Mouse (Mus musculus) ES-CJ7 (cell line): ENCODE measurements around the gene Cdc26.

Experiments used
- DNase-seq: peaks from one replicate; pipeline ENCODE4 v3.0.0; 2011; ENCODE audit warnings: low read depth, low spot score

Cdc26 gene

GRCm38 (mm10) chr4:62398956-62399355 lies 9.5 kb downstream of the Cdc26 start:
- no peak for DNase-seq

- no peak for DNase-seq
Observed at GRCm38 (mm10) chr4:62397616-62398365, 10.7 kb downstream of the Cdc26 start.

- no peak for DNase-seq
Observed at GRCm38 (mm10) chr4:62395806-62396205, 12.6 kb downstream of the Cdc26 start.

GRCm38 (mm10) chr4:62393459-62393858 lies 15.0 kb downstream of the Cdc26 start:
- DNase-seq, result no peak

- no peak for DNase-seq
Observed at GRCm38 (mm10) chr4:62391892-62392291, 16.6 kb downstream of the Cdc26 start.

- DNase-seq, result no peak
Observed at GRCm38 (mm10) chr4:62389592-62390512, 18.6 kb downstream of the Cdc26 start.

- DNase-seq, result no peak
Observed at GRCm38 (mm10) chr4:62385439-62385838, 23.0 kb downstream of the Cdc26 start.

GRCm38 (mm10) chr4:62384159-62384558 lies 24.3 kb downstream of the Cdc26 start:
- DNase-seq, result no peak

GRCm38 (mm10) chr4:62383752-62384151 lies 24.7 kb downstream of the Cdc26 start:
- no peak for DNase-seq

- no peak for DNase-seq
Observed at GRCm38 (mm10) chr4:62383207-62383606, 25.2 kb downstream of the Cdc26 start.

GRCm38 (mm10) chr4:62379724-62380381 lies 28.6 kb downstream of the Cdc26 start:
- DNase-seq, result no peak

- no peak for DNase-seq
Observed at GRCm38 (mm10) chr4:62376123-62376522, 32.3 kb downstream of the Cdc26 start.

- DNase-seq, result no peak
Observed at GRCm38 (mm10) chr4:62374342-62374741, 34.1 kb downstream of the Cdc26 start.

GRCm38 (mm10) chr4:62373668-62374067 lies 34.8 kb downstream of the Cdc26 start:
- DNase-seq, result no peak

- no peak for DNase-seq
Observed at GRCm38 (mm10) chr4:62372818-62373520, 35.5 kb downstream of the Cdc26 start.

GRCm38 (mm10) chr4:62372410-62372809 lies 36.0 kb downstream of the Cdc26 start:
- DNase-seq, result no peak

- DNase-seq, result no peak
Observed at GRCm38 (mm10) chr4:62369091-62369490, 39.4 kb downstream of the Cdc26 start.

GRCm38 (mm10) chr4:62367586-62367985 lies 40.9 kb downstream of the Cdc26 start:
- no peak for DNase-seq

- no peak for DNase-seq
Observed at GRCm38 (mm10) chr4:62366291-62366690, 42.2 kb downstream of the Cdc26 start.

GRCm38 (mm10) chr4:62364299-62364698 lies 44.1 kb downstream of the Cdc26 start:
- DNase-seq, result no peak

GRCm38 (mm10) chr4:62362437-62362836 lies 46.0 kb downstream of the Cdc26 start:
- no peak for DNase-seq

- DNase-seq, result no peak
Observed at GRCm38 (mm10) chr4:62361997-62362396, 46.4 kb downstream of the Cdc26 start.
